ENCODE assay signal across 9 mouse cellular contexts in genomic region chrX:58377926-58378325, GRCm38 (mm10).
DNase-seq lines count a peak whose midpoint lies in the region; ATAC-seq lines count a peak whose summit lies in the region.
"Had no signal": no experiment of that assay in that cellular context is flagged by ENCODE, and none has a peak within 500 bp of the region (broad histone marks: within the 10 kb centered on the region; RNA-seq: fewer than 3 reads in every experiment).

No protein-coding gene starts in this region.

- H3K4me2 ChIP-seq in heart, embryonic 11.5 days = no peak overlapping the region
- H3K4me2 ChIP-seq: liver, embryonic 11.5 days had no signal

- H3K36me3 ChIP-seq in heart, embryonic 11.5 days (ENCODE audit: control insufficient read depth, insufficient read depth, low read length) = no peaks in the 10 kb centered on the region

- WGBS in heart, embryonic 11.5 days (ENCODE audit: insufficient replicate concordance) = 56% methylated on average over 3 of the region's 3 CpGs

- H3K4me1 ChIP-seq in heart, embryonic 11.5 days (ENCODE audit: control insufficient read depth, insufficient read depth, low read length) = no peaks in the 10 kb centered on the region

- peak; percentile 4 for DNase-seq in kidney, postnatal 10 days
- no peak for DNase-seq in kidney, postnatal 25 days
- DNase-seq in R1 (ENCODE audit: low read depth, low spot score) = peak; percentile 23
- DNase-seq in cerebellum, postnatal 14 days = peak; percentile 52 to 57
- DNase-seq in left cerebral cortex, postnatal 25 days (ENCODE audit: low spot score in 2 of 2) = peak; percentile 3 to 29
- no peak for DNase-seq in gastrocnemius, adult 18-20 months (ENCODE audit: low spot score)
- DNase-seq in gastrocnemius, postnatal 14 days = no peak

- no peak overlapping the region for H3K27ac ChIP-seq in heart, embryonic 11.5 days (ENCODE audit: low read depth, low read length)

- intact Hi-C loops in left cerebral cortex, postnatal 25 days (cut with DNase I) = loop anchor here (10.0 kb wide), 3 partner anchors 323 to 943 kb away; no protein-coding TSS in a partner anchor
- intact Hi-C loops in gastrocnemius, postnatal 14 days (cut with DNase I; ENCODE audit: low total_unique reads) = no loop called here

- H3K9me3 ChIP-seq in heart, embryonic 11.5 days (replicated peaks; ENCODE audit: control insufficient read depth, low read length) = no peaks in the 10 kb centered on the region

- H3K9ac ChIP-seq in heart, embryonic 11.5 days (ENCODE audit: low read depth, low read length) = no peak overlapping the region

- no peak overlapping the region for H3K4me3 ChIP-seq in heart, embryonic 11.5 days (ENCODE audit: low read depth, low read length)

- ATAC-seq in heart, embryonic 11.5 days (replicated peaks; ENCODE audit: insufficient number of reproducible peaks, low FRiP score, low TSS enrichment) = no peak

- no peaks in the 10 kb centered on the region for H3K27me3 ChIP-seq in heart, embryonic 11.5 days (ENCODE audit: control insufficient read depth, insufficient read depth, low read length)

Comparison
In these comparisons a context has a peak if more than half of its experiments do, and no peak if none do; other contexts are left out.
1. DNase-seq: peak in kidney, postnatal 10 days (single experiment), R1 (single experiment), cerebellum, postnatal 14 days (2 of 2) and left cerebral cortex, postnatal 25 days (2 of 2); none in kidney, postnatal 25 days (0 of 2), gastrocnemius, adult 18-20 months (single experiment) and gastrocnemius, postnatal 14 days (single experiment).